13 mouse cellular contexts compared by ENCODE assay signal in the genomic region with DNA sequence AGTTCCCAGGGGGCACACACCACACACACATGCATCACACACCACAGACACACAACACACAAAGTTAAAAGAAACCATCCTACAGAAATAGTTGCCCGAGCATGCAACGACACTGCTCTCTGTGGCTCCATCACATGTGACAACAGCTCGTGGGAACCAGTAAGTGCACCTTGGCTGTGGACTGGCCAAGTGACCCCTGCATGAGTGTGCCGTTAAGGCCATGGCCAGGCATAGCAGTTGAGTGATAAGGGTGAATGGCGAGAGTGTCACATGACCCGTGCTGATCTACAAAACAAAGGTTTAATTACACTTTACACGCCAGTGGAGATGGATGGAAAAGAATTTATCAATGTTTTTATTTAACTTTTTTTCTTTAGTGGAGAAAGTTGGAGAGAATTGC.
"Had no signal": no experiment of that assay in that cellular context is flagged by ENCODE, and none has a peak within 500 bp of the region (broad histone marks: within the 10 kb centered on the region; RNA-seq: fewer than 3 reads in every experiment).

No protein-coding gene starts in this region.

- DNase-seq: gastrocnemius, adult 2 months; gastrocnemius, postnatal 10 days; gastrocnemius, postnatal 25 days; heart, adult 18-20 months; heart, postnatal 10 days; heart, postnatal 4 days; kidney, adult 18-20 months; kidney, adult 8-10 months; kidney, postnatal 10 days; kidney, postnatal 25 days; kidney, postnatal 4 days; liver; liver, embryonic 13.5 days had no signal
